ENCODE assay signal across 17 mouse cellular contexts in genomic region chr16:8751555-8752235, GRCm38 (mm10). TPM values are rescaled to one million over a fixed set of nuclear protein-coding genes. Genes with fewer than 3 reads are reported as not detected.
DNase-seq lines count a peak whose midpoint lies in the region; ATAC-seq lines count a peak whose summit lies in the region.
"Had no signal": no experiment of that assay in that cellular context is flagged by ENCODE, and none has a peak within 500 bp of the region (broad histone marks: within the 10 kb centered on the region; RNA-seq: fewer than 3 reads in every experiment).

No protein-coding gene starts in this region.

- H3K27ac ChIP-seq in liver, embryonic 15.5 days (replicated peaks): peak overlapping the region; percentile 93
- H3K27ac ChIP-seq: embryonic facial prominence, embryonic 13.5 days; macrophage; midbrain, embryonic 15.5 days had no signal

- H3K9me3 ChIP-seq in liver, embryonic 15.5 days (replicated peaks): no peaks in the 10 kb centered on the region
- H3K9me3 ChIP-seq: embryonic facial prominence, embryonic 13.5 days; midbrain, embryonic 15.5 days had no signal

- peak overlapping the region; percentile 47 for H3K9ac ChIP-seq in liver, embryonic 15.5 days
- H3K9ac ChIP-seq: embryonic facial prominence, embryonic 13.5 days; lung, embryonic 14.5 days; midbrain, embryonic 15.5 days had no signal

- ATAC-seq in erythroid progenitor cell, adult 5-6 weeks (replicated peaks; ENCODE audit: low FRiP score, poor library complexity, severe bottlenecking): peak; percentile 79
- ATAC-seq in liver, embryonic 15.5 days (ENCODE audit: insufficient read depth): peak; percentile 92
- ATAC-seq: forebrain, embryonic 14.5 days; hindbrain, embryonic 16.5 days; midbrain, embryonic 15.5 days had no signal

- no peaks in the 10 kb centered on the region for H3K27me3 ChIP-seq in liver, embryonic 15.5 days
- H3K27me3 ChIP-seq: embryonic facial prominence, embryonic 13.5 days; midbrain, embryonic 15.5 days had no signal

- H3K4me3 ChIP-seq in liver, embryonic 15.5 days (replicated peaks): peak overlapping the region; percentile 11
- H3K4me3 ChIP-seq: embryonic facial prominence, embryonic 13.5 days; midbrain, embryonic 15.5 days had no signal

- WGBS in liver, embryonic 15.5 days (ENCODE audit: insufficient replicate concordance): 31% methylated on average over 5 of the region's 5 CpGs

- H3K4me2 ChIP-seq in liver, embryonic 15.5 days: peak overlapping the region; percentile 60
- H3K4me2 ChIP-seq: embryonic facial prominence, embryonic 13.5 days; lung, embryonic 14.5 days; midbrain, embryonic 15.5 days had no signal

- peaks cover 91% of the 10 kb centered on the region for H3K4me1 ChIP-seq in liver, embryonic 15.5 days (replicated peaks)
- H3K4me1 ChIP-seq: embryonic facial prominence, embryonic 13.5 days; midbrain, embryonic 15.5 days had no signal

- H3K36me3 ChIP-seq in liver, embryonic 15.5 days (replicated peaks): no peaks in the 10 kb centered on the region
- H3K36me3 ChIP-seq: embryonic facial prominence, embryonic 13.5 days; midbrain, embryonic 15.5 days had no signal

- DNase-seq in urinary bladder, postnatal 14 days (ENCODE audit: low spot score): peak; percentile 68
- DNase-seq in urinary bladder, adult 2 months (ENCODE audit: low spot score): no peak
- DNase-seq in left cerebral cortex, adult 11 months (ENCODE audit: low spot score): no peak
- no peak for DNase-seq in embryo, embryonic 10.5 days (ENCODE audit: low spot score)
- no peak for DNase-seq in cerebellum, adult 9-11 months
- DNase-seq: cerebellum, adult 11-12 months; gastrocnemius, postnatal 36 days; kidney, adult 8-10 months; left cerebral cortex, postnatal 4 days; lung, embryonic 14.5 days had no signal

RNA-seq across cellular contexts. Expression of gene Usp7, which starts 40.4 kb away (rescaled TPM):
- polyA plus RNA-seq in urinary bladder, adult 2 months (2012; rRNA removed): 61.8 and 67.7 TPM in 2 replicates
- total RNA-seq in erythroid progenitor cell, adult 5-6 weeks (2015; ENCODE audit: low replicate concordance): 742 and 897 TPM in 2 replicates
- 1,089 and 1,449 TPM in 2 replicates for total RNA-seq in erythroid progenitor cell, adult 5-6 weeks (2017; ENCODE audit: low replicate concordance)
- polyA plus RNA-seq in liver, embryonic 15.5 days (2015; fragmentation: Nextera tagmentation; extraction: Ambion mirVana): 24.4 and 29.4 TPM in 2 replicates
